Mouse (Mus musculus) hindbrain, embryonic 11.5 days (tissue): ENCODE results near the gene Ugt1a1. TPM values are rescaled to one million over a fixed set of nuclear protein-coding genes. Genes with fewer than 3 reads are reported as not detected.

Experiments
- polyA plus RNA-seq: library from polyadenylated mRNA; unstranded; fragments of >200 nt; fragmentation: Nextera tagmentation; extraction: Ambion mirVana; gene quantifications from 2 replicates; pipeline ENCODE4 v1.2.1, GENCODE M21; 2014

Ugt1a1 gene
- polyA plus RNA-seq, 1 experiment from 2014 or later = not detected

Other genes starting within 250 kb of the Ugt1a1 start
- gene Usp40, start 203.4 kb upstream of the Ugt1a1 start, polyA plus RNA-seq = 25.8 and 31.2 TPM in 2 replicates
- gene Ugt1a10, start 156.6 kb upstream of the Ugt1a1 start, polyA plus RNA-seq = not detected in 2 replicates
- not detected in 2 replicates for gene Ugt1a9, start 141.2 kb upstream of the Ugt1a1 start, polyA plus RNA-seq
- gene Ugt1a8, start 124.1 kb upstream of the Ugt1a1 start, polyA plus RNA-seq = not detected in 2 replicates
- gene Ugt1a7c, start 116.9 kb upstream of the Ugt1a1 start, polyA plus RNA-seq = 1.0 and 1.1 TPM in 2 replicates
- 0.17 TPM in 1 of 2 replicates, not detected in the other for gene Ugt1a6b, start 108.7 kb upstream of the Ugt1a1 start, polyA plus RNA-seq
- 0.49 and 0.67 TPM in 2 replicates for gene Ugt1a6a, start 77.2 kb upstream of the Ugt1a1 start, polyA plus RNA-seq
- gene Ugt1a5, start 45.9 kb upstream of the Ugt1a1 start, polyA plus RNA-seq = not detected in 2 replicates
- not detected in 2 replicates for gene Ugt1a2, start 11.4 kb upstream of the Ugt1a1 start, polyA plus RNA-seq
- 14.0 and 14.7 TPM in 2 replicates for gene Dnajb3, start 6.2 kb upstream of the Ugt1a1 start, polyA plus RNA-seq
- 1.3 and 1.7 TPM in 2 replicates for gene Mroh2a, start 15.0 kb downstream of the Ugt1a1 start, polyA plus RNA-seq
- 126 and 136 TPM in 2 replicates for gene Hjurp, start 65.7 kb downstream of the Ugt1a1 start, polyA plus RNA-seq
- gene Trpm8, start 65.7 kb downstream of the Ugt1a1 start, polyA plus RNA-seq = not detected in 2 replicates
- gene Spp2, start 195.0 kb downstream of the Ugt1a1 start, polyA plus RNA-seq = 0.17 TPM in 1 of 2 replicates, not detected in the other